Mouse (Mus musculus) erythroblast, embryonic 14.5 days (primary cell): ENCODE data around the gene Ap2a2.

ENCODE experiments used
- GATA1 ChIP-seq: IDR thresholded peaks from 2 replicates; pipeline ENCODE4 v1.6.1; 2012; ENCODE audit warnings: low read length, inconsistent platforms, mixed read lengths
- TAL1 ChIP-seq: IDR thresholded peaks from 3 replicates; pipeline ENCODE4 v1.6.1; 2012; ENCODE audit warnings: low read length, inconsistent platforms, mixed read lengths

GRCm38 (mm10) chr7:141666190-141666589, 104.2 kb downstream of the Ap2a2 start:
- TF ChIP-seq GATA1 (no peak), TAL1 (no peak)
